Mouse (Mus musculus): ENCODE measurements around the gene Cyth2.

Cyth2 gene

DNA sequence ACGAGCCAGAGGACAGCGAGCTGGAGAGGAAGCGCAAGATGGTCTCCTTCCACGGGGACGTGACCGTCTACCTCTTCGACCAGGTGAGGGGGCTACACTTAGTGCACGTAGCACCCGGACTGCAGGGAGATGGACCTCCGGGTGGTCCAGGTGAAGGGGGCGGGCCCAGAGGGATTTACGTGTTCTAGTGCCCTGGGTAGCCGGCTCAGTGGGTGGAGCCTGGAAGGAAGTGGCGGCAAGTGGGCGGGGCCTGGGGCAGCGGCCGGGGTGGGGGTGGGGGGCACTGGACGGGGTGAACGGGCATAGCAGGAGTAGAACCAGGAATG lies 15.9 kb downstream of the Cyth2 start:
- no peak for TF ChIP-seq GATA4 (IDR thresholded peaks at IDR 0.05; ENCODE audit: insufficient replicate concordance, low read length)

DNA sequence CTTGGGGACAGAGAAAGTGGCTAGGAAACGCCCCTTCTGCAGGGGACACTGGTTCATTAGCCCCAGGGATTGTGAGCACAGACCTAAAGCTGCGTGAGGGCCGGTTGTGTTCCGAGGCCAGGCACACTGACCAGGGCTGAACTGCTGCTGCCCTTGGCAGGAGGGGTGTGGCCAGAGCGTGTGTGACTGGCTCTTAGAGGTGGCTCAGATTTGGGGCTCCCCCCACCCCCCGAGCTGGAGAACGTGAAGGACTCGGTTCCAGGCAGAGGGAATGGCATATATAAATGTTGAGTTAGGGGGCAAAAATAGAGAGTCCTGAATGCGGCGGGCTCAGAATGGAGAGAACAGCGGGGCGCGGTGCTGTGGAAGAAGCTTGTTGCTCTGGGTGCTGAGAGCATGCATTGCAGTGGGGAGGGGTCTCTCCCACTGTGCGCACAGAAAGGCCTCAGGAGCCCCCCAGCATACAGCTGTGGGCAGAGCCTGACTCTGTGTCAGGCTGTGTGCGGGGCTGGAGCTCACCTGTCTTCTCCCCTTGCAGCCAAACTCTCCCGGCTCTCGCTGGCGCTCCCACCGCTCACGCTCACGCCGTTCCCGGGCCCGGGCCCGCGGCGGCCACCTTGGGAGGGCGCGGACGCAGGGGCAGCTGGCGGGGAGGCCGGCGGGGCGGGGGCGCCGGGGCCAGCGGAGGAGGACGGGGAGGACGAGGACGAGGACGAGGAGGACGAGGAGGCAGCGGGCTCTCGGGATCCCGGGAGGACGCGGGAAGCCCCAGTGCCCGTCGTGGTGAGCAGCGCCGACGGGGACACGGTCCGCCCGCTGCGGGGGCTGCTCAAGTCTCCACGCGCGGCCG lies 16.5 kb downstream of the Cyth2 start:
- no peak for TF ChIP-seq GATA4 (IDR thresholded peaks at IDR 0.05; ENCODE audit: insufficient replicate concordance, low read length)

DNA sequence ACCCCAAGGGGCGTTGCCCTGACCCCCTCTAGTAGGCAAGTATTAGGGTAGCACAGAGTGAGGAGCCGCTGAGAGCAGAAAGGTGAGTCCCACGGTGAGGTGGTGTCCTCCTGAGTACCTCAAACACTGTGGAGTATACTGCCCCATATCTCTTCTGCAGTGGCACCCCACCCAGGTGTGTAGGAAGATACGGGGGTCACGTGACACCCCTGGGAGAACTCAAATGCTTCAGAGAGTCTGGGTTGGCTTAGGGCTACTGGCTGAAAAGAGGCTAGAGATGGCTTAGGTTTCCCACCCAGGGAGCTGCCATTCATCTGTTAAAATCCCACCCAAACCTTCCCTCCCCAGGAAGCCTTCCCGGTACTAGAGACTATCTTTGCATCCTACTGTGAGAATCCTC lies 17.4 kb downstream of the Cyth2 start:
- no peak for TF ChIP-seq GATA4 (IDR thresholded peaks at IDR 0.05; ENCODE audit: insufficient replicate concordance, low read length)

DNA sequence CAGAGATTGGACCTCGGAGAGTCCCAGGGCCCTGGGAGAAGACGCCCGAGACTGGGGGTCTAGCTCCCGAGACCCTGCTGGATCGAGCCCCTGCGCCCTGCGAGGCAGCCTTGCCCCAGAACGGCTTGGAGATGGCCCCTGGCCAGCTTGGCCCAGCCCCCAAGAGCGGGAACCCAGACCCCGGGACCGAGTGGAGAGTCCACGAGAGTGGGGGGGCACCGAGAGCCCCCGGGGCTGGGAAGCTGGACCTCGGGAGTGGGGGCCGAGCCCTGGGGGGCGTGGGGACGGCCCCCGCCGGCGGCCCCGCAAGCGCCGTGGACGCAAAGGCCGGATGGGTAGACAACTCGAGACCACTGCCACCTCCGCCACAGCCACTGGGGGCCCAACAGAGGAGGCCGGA lies 19.4 kb downstream of the Cyth2 start:
- TF ChIP-seq GATA4 (IDR thresholded peaks at IDR 0.05; ENCODE audit: insufficient replicate concordance, low read length): no peak

DNA sequence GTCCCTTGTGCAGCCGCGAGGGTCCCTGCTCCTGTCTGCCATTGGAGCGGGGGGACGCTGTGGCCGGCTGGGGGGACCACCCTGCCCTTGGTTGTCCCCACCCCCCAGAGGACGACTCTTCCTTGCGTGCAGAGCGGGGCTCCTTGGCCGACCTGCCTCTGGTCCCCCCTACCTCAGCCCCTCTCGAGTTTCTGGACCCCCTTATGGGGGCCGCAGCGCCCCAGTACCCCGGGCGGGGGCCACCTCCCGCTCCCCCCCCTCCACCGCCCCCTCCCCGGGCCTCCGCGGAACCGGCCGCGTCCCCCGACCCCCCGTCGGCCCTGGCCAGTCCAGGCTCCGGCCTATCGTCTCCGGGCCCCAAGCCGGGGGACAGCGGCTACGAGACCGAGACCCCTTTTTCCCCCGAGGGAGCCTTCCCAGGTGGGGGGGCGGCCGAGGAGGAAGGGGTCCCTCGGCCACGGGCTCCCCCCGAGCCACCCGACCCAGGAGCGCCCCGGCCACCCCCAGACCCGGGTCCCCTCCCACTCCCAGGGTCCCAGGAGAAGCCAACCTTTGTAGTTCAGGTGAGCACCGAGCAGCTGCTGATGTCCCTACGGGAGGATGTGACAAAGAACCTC lies 20.3 kb downstream of the Cyth2 start:
- TF ChIP-seq GATA4 (IDR thresholded peaks at IDR 0.05; ENCODE audit: insufficient replicate concordance, low read length): no peak

DNA sequence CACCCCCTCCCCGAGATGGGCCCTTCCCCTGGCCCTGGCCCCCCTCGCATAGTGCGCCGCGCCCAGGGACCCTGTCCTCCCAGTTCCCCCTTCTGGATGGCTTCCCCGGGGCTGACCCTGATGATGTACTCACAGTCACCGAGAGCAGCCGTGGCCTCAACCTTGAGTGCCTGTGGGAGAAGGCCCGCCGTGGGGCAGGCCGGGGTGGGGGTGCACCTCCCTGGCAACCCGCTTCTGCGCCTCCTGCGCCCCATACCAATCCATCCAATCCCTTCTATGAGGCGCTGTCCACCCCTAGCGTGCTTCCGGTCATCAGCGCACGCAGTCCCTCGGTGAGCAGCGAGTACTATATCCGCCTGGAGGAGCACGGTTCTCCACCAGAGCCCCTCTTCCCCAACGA lies 21.1 kb downstream of the Cyth2 start:
- TF ChIP-seq GATA4 (IDR thresholded peaks at IDR 0.05; ENCODE audit: insufficient replicate concordance, low read length): no peak

DNA sequence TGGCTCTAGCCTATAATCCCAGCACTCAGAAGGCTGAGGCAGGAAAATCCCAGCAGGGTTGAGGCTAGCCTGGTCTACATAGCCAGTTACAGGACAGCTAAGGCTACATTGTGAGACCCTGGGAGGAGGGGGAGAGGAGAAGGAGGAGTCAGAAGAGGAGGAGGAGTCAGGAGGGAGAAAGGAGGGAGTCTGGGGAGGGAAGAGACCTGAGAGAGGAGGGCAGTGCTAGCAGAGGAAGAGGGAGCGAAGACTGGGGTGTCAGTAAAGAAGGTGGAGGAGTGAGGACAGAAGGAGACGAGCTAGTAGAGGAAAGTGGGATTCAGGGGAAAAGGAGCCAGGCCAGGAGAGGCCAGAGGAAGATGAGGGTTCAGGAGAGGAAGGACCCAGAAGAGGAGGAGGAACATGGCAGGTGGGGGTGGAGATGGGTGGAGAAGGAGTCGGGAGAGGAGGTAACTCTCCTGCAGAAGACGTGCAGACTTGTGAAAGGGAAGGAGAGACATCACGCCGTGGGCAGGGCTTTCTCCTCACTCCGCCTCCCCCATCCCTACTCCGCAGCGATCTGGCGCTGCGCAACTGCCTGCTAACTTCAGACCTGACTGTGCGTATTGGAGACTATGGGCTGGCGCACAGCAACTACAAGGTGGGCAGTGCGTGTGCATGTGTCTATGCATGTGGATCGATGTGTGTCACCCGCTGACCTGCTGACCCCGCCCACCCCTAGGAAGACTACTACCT lies 22.5 kb downstream of the Cyth2 start:
- TF ChIP-seq GATA4 (IDR thresholded peaks at IDR 0.05; ENCODE audit: insufficient replicate concordance, low read length): no peak

DNA sequence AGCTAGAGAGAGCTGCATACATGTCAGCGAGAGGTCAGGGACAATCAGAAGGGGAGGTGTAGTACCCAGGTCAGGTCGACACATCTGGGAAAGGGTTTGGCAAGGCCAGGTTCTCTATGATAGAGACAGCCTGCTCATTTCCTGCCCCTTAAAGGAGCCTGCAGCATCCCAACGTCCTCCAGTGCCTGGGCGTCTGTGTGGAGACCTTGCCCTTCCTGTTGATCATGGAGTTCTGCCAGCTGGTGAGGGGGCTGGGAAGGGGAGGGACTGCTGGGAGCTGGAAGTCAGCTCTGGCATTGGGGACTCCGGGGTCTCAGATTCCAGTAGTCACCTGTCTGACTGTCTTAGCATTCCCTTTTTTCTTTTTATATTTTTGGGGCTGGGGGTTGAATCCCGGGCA lies 23.7 kb downstream of the Cyth2 start:
- TF ChIP-seq GATA4 (IDR thresholded peaks at IDR 0.05; ENCODE audit: insufficient replicate concordance, low read length): no peak

DNA sequence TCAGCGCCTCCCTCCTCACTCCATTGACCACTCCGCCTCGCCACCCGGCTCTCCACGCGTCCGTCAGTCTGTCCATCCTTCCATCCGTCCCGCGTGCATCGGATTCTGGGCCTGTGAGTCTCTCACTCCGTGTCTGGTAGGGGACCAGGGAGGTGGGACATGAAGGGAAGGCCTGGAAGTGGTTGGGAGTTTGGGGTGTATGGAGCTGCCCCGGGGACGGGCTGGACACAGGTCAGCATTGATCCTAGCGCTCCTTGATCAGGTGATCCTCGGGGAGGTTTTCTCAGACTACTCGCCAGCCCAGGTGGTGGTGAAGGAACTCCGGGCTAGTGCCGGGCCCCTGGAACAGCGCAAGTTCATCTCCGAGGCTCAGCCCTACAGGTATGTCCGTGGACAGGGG lies 26.7 kb downstream of the Cyth2 start:
- TF ChIP-seq GATA4 (IDR thresholded peaks at IDR 0.05; ENCODE audit: insufficient replicate concordance, low read length): no peak

DNA sequence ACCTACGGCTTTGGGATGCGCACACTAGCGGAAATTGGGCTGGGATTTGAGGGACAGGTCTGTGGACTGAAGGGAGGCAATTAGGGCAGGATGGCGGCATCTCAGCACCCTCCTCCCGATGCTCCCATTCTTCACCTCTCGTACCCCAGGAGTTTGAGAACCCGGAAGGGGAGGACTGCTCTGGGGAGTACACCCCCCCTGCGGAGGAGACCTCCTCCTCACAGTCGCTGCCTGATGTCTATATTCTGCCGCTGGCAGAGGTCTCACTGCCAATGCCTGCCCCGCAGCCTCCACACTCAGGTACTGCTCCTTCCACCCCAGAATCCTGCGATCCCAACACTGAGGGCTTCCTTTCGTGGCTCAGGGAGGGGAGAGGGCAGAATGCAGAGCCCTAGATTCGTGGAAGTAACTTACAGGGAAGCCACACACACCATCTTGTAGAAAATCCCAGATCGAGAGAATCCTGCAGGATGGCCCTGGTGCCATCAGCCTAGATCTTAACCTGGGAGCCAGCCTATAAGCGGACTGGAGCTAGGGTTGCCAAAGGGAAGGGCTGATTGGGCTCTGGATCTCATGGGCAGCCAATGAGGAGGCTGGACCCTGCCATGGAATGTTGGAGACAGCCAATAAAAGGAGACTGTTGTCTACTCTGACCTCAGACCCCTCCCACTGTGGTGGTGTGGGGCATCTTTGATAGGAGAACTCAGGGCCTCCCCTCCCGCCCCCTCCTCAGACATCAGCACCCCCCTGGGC lies 27.5 kb downstream of the Cyth2 start:
- TF ChIP-seq GATA4 (IDR thresholded peaks at IDR 0.05; ENCODE audit: insufficient replicate concordance, low read length): no peak

DNA sequence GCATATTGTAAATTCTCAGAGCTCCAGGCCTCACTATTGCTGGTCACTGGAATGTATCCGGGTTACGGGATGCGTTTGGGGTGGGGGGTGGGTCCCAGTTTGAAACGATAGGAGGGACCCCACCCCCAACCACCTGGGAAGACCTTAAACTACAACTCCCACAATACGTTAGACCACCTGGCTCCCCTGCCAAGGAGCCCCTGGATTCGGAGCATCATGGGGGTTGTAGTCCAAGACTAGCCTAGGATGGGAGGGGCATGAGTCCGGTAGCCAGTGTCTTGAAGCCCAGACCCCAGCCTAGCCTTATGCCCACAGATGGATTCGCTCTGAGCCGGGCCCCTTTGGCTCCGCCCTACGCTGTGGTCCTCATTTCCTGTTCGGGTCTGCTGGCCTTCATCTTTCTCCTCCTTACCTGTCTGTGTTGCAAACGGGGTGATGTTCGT lies 28.2 kb downstream of the Cyth2 start:
- TF ChIP-seq GATA4 (IDR thresholded peaks at IDR 0.05; ENCODE audit: insufficient replicate concordance, low read length): no peak

DNA sequence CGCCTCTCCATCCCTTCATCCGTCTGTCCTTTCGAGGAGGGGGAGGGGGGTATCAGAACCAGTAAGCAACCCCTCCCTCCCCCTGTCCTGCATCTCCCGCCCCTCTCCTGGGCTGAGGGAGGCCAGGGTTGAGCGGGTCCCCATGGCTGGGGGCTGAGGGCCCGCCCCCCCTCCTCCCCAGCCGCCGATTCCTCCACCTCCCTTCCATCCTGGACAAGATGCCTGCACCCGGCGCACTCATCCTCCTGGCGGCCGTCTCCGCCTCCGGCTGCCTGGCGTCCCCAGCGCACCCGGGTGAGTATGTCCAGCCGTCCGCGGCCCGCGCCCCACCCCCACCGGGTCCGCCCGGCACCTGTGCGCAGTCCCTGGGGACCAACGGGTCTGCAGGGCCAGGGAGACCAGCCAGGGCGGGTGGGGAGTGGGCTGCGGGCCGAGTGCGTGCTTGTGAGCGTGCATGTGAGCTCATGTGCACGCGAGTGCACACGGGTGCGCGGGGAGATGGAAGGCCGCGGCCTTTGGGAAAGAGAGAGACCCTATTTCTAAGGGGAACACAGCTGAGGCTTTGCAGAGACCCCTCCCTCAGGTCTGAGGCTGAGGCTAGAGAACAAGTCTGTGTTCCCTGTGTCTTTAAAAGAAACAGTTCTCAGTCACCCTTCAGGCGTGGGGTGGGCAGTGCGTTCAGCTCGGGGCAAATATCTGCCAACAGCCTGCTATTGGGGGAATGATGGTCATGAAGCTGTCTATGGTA lies 28.8 kb downstream of the Cyth2 start:
- no peak for TF ChIP-seq GATA4 (IDR thresholded peaks at IDR 0.05; ENCODE audit: insufficient replicate concordance, low read length)

DNA sequence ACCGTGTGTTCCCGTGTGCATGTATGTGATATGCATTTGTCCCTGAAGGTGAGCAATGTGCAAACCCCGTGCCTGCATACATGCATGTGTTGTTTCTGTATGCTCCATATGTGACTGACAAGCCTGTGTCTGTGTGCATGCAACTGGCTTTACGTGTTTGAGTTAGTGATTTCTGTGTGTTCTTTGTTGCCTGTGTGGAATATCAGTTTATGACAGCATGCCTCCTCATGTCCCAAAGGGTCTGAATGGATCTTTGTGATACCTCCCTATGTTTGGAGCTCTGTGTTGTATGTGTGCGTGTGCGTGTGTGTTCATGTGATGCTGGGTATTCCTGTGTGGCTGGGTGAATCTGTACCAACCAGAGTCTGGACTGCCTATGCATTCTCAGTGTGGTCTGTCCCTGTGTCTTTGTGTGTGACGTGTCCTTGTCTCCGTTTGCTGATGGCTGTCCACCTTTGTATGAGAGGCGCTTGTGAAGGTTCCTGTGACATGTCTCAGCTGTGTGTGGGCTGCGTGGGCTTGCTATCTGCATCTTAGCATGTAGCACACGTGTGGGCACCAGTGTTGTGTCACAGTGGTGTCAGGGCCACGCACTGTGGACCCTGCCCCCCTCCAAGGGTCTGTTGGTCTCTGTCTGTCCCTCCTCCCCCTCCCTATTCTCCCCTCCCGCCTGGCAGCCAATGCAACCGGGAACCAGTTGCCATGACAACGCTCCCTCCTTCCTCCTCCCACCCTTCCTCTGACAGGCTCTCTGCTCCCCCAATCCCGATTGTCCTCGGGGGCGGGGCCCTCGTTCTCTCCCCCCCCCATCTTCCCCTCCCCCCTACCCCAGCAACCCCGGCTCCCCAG lies 29.6 kb downstream of the Cyth2 start, which contains the start of gene Sult2b1:
Gene Sult2b1 (minus strand): TSS at position 146 of the 849 bp plus-strand sequence.
- TF ChIP-seq GATA4 (IDR thresholded peaks at IDR 0.05; ENCODE audit: insufficient replicate concordance, low read length): no peak

Data from liver, adult (tissue).